Mouse (Mus musculus) forebrain, embryonic 10.5 days (tissue): ENCODE data around the gene Abat. TPM values are rescaled to one million over a fixed set of nuclear protein-coding genes. Genes with fewer than 3 reads are reported as not detected.

ENCODE experiments used
- microRNA-seq: library from miRNA; unstranded; fragments of <30 nt; microRNA quantifications from one replicate; pipeline ENCODE4, GENCODE M21; 2017
- polyA plus RNA-seq: library from polyadenylated mRNA; unstranded; fragments of >200 nt; fragmentation: Nextera tagmentation; extraction: Ambion mirVana; gene quantifications from 2 replicates; pipeline ENCODE4 v1.2.1, GENCODE M21; 2016

The Abat gene
- polyA plus RNA-seq, 1 experiment from 2014 or later = 16.2 TPM

Small RNA genes lying within 50 kb of the gene (microRNA-seq; reads per million reads assigned to microRNA genes)
- not detected for gene Gm22137

Other genes with a start within 250 kb of the Abat start
- 0.14 TPM in 1 of 2 replicates, not detected in the other for gene Tmem114, start 88.3 kb upstream of the Abat start, polyA plus RNA-seq
- 24.4 and 25.7 TPM in 2 replicates for gene Mettl22, start 42.6 kb upstream of the Abat start, polyA plus RNA-seq
- gene Pmm2, start 124.2 kb downstream of the Abat start, polyA plus RNA-seq = 49.8 and 54.4 TPM in 2 replicates
- 27.1 and 27.5 TPM in 2 replicates for gene Tmem186, start 124.3 kb downstream of the Abat start, polyA plus RNA-seq
- gene Carhsp1, start 158.7 kb downstream of the Abat start, polyA plus RNA-seq = 137 and 143 TPM in 2 replicates
- gene Gm5767, start 167.3 kb downstream of the Abat start, polyA plus RNA-seq = 0.26 TPM in 1 of 2 replicates, not detected in the other